Mouse (Mus musculus): ENCODE results near the gene Rho. TPM values are rescaled to one million over a fixed set of nuclear protein-coding genes. Genes with fewer than 3 reads are reported as not detected.

Gene Rho
- total RNA-seq, 1 experiment from 2014 or later: 0.10 TPM

- ATAC-seq (replicated peaks in 1 of 2; ENCODE audit: insufficient read depth in 1 of 2, low FRiP score in 2 of 2, low TSS enrichment in 1 of 2, low read depth in 1 of 2, poor library complexity in 2 of 2, severe bottlenecking in 2 of 2): no peak
Measured at GRCm38 (mm10) chr6:115985622-115986021, 54.1 kb downstream of the Rho start.

GRCm38 (mm10) chr6:115986472-115987095 is 55.0 kb downstream of the Rho start:
- ATAC-seq (replicated peaks in 1 of 2; ENCODE audit: insufficient read depth in 1 of 2, low FRiP score in 2 of 2, low TSS enrichment in 1 of 2, low read depth in 1 of 2, poor library complexity in 2 of 2, severe bottlenecking in 2 of 2): peak; percentile 12 to 19; a peak in 1 of 4 replicates

GRCm38 (mm10) chr6:115987096-115987747 is 55.7 kb downstream of the Rho start:
- ATAC-seq (replicated peaks in 1 of 2; ENCODE audit: insufficient read depth in 1 of 2, low FRiP score in 2 of 2, low TSS enrichment in 1 of 2, low read depth in 1 of 2, poor library complexity in 2 of 2, severe bottlenecking in 2 of 2): peak; percentile 52 to 65

GRCm38 (mm10) chr6:115989032-115989431 is 57.5 kb downstream of the Rho start:
- ATAC-seq (replicated peaks in 1 of 2; ENCODE audit: insufficient read depth in 1 of 2, low FRiP score in 2 of 2, low TSS enrichment in 1 of 2, low read depth in 1 of 2, poor library complexity in 2 of 2, severe bottlenecking in 2 of 2): no peak

GRCm38 (mm10) chr6:115989607-115990006 is 58.1 kb downstream of the Rho start:
- no peak for ATAC-seq (replicated peaks in 1 of 2; ENCODE audit: insufficient read depth in 1 of 2, low FRiP score in 2 of 2, low TSS enrichment in 1 of 2, low read depth in 1 of 2, poor library complexity in 2 of 2, severe bottlenecking in 2 of 2)

Other genes starting within 250 kb of the Rho start
- 20.8 and 62.5 TPM in 2 replicates for gene Tmem40, start 169.3 kb upstream of the Rho start, total RNA-seq (2017)
- 7.1 and 8.6 TPM in 2 replicates for gene Cand2, start 157.2 kb upstream of the Rho start, total RNA-seq (2017)
- gene Rpl32, start 123.0 kb upstream of the Rho start, total RNA-seq (2017): 6,333 and 6,615 TPM in 2 replicates
- gene Efcab12, start 93.3 kb upstream of the Rho start, total RNA-seq (2017): 0.31 TPM in 1 of 2 replicates, not detected in the other
- gene Mbd4, start 78.4 kb upstream of the Rho start, total RNA-seq (2017): 24.4 and 27.3 TPM in 2 replicates
- gene Ift122, start 78.3 kb upstream of the Rho start, total RNA-seq (2017): 10.6 and 12.9 TPM in 2 replicates
- not detected in 2 replicates for gene H1foo, start 13.2 kb downstream of the Rho start, total RNA-seq (2017)
- gene Plxnd1, start 63.3 kb downstream of the Rho start, total RNA-seq (2017): 12.4 and 35.3 TPM in 2 replicates